Mouse (Mus musculus) testis, postnatal 14 days (tissue): Measurements from ENCODE around the gene Pygl.

Experiments
- DNase-seq: peaks from one replicate; pipeline ENCODE4 v3.0.0; 2021; ENCODE audit warnings: low spot score

The Pygl gene

DNA sequence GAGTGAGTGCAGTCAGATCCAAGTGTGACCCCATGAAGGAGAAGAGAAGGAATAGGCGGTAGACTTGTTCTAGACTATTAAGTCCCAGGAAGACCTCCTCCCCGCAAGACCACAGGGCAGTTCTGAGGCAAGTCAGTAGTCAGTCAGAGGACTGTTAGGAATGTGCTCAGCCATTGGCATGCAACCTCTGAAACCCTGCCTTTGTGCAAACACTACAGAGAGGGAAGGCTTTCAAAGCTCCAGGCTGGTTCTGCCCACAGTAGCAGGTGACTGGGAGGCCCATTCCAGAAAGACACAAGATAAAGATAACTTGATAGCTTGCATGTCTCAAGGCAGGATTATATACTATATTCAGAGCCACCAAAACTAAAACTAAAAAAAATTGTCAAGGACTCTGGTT is at the start of gene Pygl:
Pygl (minus strand) TSS at position 195 of the 400 bp plus-strand sequence.
- DNase-seq = no peak

- no peak for DNase-seq
Measured at GRCm38 (mm10) chr12:70280930-70281329, 49.6 kb upstream of the Pygl start.

GRCm38 (mm10) chr12:70280381-70280780 is 49.1 kb upstream of the Pygl start:
- DNase-seq = no peak

GRCm38 (mm10) chr12:70277071-70277939 is 46.0 kb upstream of the Pygl start:
- DNase-seq = no peak

DNA sequence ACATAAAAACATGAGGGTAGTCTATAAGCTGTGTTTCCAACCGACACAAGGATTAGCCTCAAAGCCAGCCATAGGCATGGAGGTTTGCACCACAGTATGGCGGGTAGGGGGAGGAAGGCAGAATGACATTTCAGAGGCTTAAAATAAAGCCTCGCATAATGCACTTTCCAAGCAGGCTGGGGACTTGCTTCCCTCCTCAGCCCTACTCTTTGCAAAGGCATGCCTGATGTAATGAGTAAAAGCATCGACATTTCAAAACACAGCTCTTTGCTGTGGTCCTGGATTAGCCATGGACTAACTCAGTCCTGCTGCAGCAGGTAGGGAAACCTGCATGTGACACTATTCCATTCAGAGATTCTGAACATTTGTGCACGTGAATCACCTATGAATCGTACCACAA is 38.4 kb upstream of the Pygl start:
- no peak for DNase-seq

- DNase-seq = no peak
Measured at GRCm38 (mm10) chr12:70267314-70267713, 36.0 kb upstream of the Pygl start.

- no peak for DNase-seq
Measured at GRCm38 (mm10) chr12:70266494-70266931, 35.2 kb upstream of the Pygl start.

DNA sequence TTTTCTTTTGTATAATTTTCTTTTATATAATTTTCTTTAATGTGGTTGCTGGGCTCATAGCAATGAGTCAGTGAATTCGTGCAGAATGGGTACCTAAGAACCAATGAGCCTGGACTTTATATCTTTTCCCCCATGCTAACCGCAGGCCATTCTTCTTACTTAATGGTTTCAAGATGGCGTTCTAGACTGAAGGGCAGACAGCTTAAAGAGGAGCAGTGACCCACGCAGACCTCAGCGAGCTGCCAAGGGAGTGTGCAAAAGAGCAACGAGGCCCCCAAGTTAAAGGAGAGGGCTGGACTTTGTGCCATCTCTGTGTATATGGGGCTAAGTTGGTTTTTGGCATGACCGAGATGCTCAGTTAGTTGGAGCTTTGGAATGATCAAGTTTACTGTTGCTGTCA is 32.4 kb upstream of the Pygl start:
- DNase-seq = no peak

GRCm38 (mm10) chr12:70262271-70262953 is 31.1 kb upstream of the Pygl start:
- no peak for DNase-seq

DNA sequence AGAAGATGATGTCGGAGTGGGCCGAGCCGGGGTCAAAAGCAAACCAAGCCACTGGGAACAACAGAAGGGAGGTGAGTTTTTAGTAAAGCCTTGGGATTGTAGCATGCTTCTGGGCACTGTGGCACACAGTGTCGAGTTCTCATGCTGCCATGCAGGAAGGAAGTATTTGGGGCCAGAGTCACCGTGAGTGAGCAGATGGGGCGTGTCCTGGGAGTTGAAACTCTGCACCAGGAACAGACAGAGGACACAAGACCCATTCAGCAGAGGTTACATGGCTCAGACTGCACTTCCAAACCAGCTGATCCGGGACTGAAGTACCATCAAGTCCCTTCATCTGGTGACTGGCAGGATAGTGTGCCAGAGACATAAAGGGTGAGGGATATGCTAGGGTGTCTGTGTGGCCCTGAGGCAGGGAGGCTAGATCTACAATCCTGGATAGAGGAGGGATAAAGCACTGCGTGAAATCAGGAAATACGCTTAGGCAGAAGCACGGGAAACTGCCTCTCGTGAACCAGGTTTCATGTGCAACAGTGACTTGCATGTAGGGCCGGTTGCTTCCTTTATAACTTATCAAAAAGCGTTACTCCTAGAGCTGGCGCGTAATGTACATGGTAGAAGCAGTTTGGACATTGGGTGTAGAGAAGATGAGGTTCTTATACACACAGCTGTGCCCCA is 20.1 kb upstream of the Pygl start:
- no peak for DNase-seq

GRCm38 (mm10) chr12:70249616-70250157 is 18.4 kb upstream of the Pygl start:
- no peak for DNase-seq

GRCm38 (mm10) chr12:70247683-70248474 is 16.6 kb upstream of the Pygl start:
- DNase-seq = no peak

DNA sequence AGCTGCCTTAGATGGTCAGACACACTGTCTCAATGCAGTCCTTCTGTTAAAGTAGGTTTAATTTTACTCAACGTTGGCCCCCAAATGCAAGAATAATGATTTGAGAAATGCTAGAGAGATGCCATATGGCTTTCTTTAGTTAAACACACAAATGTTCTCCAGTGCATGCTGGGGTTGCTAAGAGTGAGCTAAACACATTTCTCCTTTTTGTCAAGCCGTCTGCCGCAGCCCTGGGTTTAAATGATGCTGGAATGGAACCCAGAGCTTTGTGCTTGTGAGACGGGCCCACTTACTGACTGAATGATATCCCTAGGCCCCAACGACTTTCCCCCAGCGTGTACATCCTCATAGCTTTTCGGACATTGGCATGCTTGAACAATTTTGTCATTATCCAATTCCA is 11.3 kb upstream of the Pygl start:
- no peak for DNase-seq

- no peak for DNase-seq
Measured at GRCm38 (mm10) chr12:70239741-70240140, 8.5 kb upstream of the Pygl start.

DNA sequence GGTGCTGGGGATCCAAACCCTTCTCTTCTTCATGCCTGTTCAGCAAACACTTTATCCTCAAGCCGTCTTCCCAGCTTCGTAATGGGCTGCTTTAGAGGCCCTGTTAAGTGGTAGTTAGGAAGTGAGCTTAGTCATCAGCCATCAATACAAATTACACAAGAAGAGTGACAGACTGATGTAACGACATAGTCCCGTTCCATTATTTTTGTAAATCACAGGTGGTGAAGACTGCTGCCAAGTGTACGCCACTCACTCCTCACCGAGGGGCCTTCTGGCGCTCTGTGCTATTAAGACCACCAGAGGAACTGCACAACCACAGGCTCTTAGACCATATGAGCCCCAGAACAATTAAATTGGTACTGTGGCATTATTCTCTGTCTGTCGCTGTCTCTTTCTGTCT is 7.3 kb upstream of the Pygl start:
- no peak for DNase-seq

- no peak for DNase-seq
Measured at GRCm38 (mm10) chr12:70234938-70235484, 3.7 kb upstream of the Pygl start.

- no peak for DNase-seq
Measured at GRCm38 (mm10) chr12:70234411-70234810, 3.1 kb upstream of the Pygl start.

GRCm38 (mm10) chr12:70233637-70234315 is 2.5 kb upstream of the Pygl start:
- DNase-seq = no peak

GRCm38 (mm10) chr12:70232020-70232544 is 794 bp upstream of the Pygl start:
- no peak for DNase-seq

- DNase-seq = no peak
Measured at GRCm38 (mm10) chr12:70228155-70228554, 3.1 kb downstream of the Pygl start.
